Mouse (Mus musculus) brain, embryonic 14.5 days (tissue): Measurements from ENCODE around the gene Dnlz. TPM values are rescaled to one million over a fixed set of nuclear protein-coding genes. Genes with fewer than 3 reads are reported as not detected.
A peak's percentile ranks its signal among the peaks of the same experiment; 100 is the strongest.

Experiments used
- DNase-seq: peaks from one replicate; pipeline ENCODE4 v3.0.0-alpha.2; 2011; ENCODE audit warnings: low read depth
- CTCF ChIP-seq: fragments of 200-500 bp; IDR thresholded peaks from 2 replicates; pipeline ENCODE4 v1.5.1; 2012; ENCODE audit warnings: inconsistent platforms, mild to moderate bottlenecking, moderate library complexity, borderline replicate concordance; ENCODE audit not compliant: insufficient read depth, insufficient read length; ENCODE audit errors: extremely low read depth
- POLR2A ChIP-seq: fragments of 200-500 bp; IDR thresholded peaks from 2 replicates; pipeline ENCODE4 v1.6.1; 2012; ENCODE audit warnings: mild to moderate bottlenecking, inconsistent platforms, borderline replicate concordance; ENCODE audit not compliant: poor library complexity, insufficient read depth, insufficient read length, severe bottlenecking; ENCODE audit errors: extremely low read depth
- polyA plus RNA-seq: library from polyadenylated mRNA; depleted of rRNA; stranded (reverse); fragments of >200 nt; gene quantifications from 2 replicates; pipeline ENCODE4 v1.2.3, GENCODE M21; 2012

Dnlz gene
- polyA plus RNA-seq, 1 experiment: 31.0 TPM

DNA sequence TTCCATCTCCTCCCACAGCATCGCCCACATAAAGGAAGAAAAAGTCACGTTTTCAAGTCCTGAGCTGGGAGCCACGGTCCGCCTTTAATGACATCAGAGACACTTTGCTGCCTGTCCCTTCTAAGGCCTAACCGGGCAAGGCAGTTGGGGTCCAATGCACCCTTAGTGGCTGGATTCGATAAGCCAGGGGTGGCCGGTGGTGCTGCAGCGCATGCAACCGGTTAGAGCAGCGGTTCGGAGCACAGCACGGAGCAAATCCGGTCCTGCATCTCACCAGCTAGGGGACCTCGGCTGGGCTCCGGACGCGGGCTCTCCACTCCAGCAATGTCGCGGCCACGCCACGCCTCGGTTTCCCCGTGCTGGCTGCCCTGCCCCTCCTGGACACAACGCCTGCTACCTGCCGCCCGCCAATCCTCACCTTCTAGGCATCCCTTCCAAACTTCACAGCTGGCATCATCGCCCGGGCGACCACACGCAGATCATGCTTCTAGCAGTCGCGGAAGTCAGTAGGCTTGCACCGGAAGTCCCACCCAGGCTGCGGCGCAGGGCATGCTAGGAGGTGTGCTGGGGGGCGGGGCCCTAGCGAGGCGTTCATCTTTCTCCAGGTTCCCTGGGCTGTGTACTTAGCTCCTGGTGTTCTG, 28.3 kb upstream of the Dnlz start, which contains the start of gene Snapc4:
Gene Snapc4 (minus strand): TSS at position 523 of the 641 bp plus-strand sequence.
- TF ChIP-seq CTCF: no peak
- 0 out of 2 replicates have a peak, but pooled peaks have one; percentile 21 for TF ChIP-seq POLR2A

DNA sequence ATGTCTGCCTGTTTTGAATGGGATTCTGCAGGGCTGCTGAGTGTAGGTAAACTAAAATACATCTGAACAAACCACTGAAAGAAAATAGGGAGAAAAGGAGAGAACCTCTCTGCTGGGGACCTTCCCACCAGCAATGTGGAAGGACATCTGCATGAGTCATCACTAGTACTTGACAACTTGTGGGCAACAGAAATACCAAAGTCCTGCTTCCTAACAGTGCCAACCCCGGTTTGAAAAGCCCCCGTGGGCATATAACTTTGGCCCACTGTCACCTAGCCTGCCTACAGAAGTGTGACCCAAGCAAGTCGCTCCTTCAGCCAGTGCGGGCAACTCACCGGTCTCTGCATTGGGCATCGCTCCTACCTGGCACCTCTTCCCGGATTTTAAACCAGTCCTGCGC, 20.5 kb upstream of the Dnlz start:
- TF ChIP-seq CTCF (no peak), POLR2A (no peak)
- no peak for DNase-seq

More for the DNA sequence above, 28.3 kb upstream of the Dnlz start, which contains the start of gene Snapc4:
- DNase-seq: peak; percentile 94

DNA sequence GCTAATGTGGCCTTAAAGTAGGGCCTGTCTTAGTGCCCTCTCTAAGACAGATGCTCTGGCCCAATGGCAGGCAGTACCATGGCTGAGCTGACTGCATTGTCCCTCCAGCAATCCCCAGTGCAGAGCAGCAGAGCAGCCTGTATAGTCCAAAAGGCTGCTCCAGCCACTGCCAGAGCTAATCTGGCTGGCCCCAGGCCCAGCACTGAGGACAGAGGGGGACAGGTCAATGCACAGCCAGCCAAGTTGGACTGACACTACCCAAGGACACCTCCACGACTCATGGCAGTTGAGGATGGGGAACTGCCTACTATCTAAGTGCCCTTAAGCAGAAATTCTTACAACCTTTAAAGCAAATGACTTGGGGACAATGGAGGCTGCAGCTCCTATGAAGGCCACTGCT, 16.7 kb upstream of the Dnlz start:
- no peak for TF ChIP-seq POLR2A
- TF ChIP-seq CTCF: no peak
- no peak for DNase-seq

DNA sequence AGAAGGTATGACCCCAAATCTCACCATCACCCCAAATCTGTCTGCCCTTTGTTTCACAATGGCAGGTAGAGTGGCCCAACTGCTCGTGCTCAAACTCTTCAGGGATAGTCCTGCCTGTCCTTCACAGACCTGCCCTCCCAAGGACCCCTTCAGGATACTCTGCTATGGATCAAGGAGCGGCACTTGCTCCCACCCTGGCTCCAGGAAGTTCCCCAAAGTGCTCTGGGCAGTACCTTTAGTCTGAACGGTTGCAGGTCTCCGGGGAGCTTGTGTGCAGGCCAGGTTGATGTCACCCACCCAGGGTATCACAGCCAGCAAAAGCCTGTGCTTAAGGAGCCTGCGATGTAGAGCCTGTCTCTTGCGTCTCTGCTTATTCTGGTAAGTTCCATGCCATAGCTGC, 16.0 kb upstream of the Dnlz start:
- no peak for DNase-seq
- no peak for TF ChIP-seq CTCF
- TF ChIP-seq POLR2A: no peak

DNA sequence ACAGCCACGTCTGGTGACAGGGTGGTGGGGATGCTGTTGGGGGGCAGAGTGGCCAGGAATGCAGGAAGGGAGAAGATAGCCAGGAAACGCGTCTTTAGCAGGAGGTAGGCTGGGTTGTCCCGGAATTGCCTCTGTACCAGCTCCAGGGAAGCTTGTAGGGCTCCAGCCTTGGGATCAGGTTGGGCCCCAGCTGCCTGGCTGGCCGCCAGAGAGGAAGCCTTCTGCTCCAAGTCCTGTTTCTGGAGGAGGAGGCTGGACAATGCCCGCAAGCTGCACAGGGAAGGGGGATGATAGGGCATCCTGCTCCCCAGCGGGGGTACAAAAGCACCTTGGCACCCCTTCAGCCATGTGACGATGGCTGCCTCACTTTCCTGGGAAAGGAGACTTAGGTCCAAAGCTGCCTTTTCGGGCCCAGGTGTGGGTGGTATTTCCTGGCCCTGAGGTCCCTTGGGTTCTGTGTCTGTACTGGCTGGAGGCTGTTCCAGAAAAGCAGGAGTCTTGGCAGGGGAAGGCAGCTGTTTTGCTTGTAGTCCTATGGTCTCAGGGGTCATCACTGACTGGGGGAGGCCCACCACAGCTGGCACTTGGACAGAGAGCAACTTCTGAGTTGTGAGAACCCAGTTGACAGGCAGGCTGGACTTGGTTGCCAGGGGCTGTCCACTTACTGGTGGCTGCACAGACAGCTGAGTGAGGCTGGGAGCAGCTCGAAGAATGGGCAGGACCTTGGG, 13.0 kb upstream of the Dnlz start:
- TF ChIP-seq CTCF (no peak), POLR2A (no peak)
- DNase-seq: no peak

DNA sequence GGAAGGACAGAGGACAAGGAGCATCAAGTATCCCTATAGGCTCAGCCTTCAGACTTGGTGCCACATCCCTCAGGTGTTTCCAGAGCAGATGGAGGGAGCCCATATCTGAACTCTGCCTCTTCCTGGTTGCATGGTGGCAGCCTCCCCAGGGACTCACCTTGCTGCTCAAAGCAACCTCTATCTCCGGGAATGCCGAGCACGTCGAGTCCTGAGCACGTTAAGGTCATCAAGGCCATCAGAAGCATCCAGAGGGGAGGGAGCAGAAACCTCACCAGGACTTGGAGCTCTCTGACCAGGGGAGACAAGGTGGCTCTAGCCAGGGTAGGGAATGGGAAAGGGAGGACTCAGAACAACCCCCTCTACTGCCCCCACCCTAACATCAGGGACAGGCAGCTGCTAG, 11.6 kb upstream of the Dnlz start:
- TF ChIP-seq CTCF: no peak
- no peak for TF ChIP-seq POLR2A
- no peak for DNase-seq

DNA sequence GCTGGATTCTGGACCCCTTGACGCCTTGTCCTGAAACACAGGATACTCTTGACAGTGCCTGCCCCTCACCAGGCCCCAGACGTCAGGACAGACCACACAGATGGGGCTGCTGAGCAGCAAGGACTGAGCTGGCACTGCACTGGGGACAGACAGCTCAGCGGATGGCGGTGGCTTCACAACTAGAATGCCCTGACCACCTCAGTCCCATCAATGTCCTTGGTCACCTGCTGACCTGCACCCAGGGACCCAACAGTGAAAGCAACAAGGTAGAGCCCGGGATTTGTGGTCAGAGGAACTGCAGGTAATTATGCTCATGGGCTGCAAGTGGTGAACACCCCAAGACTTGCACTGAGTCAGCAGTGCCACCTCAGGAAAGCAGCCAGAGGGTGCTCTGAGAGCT, 11.1 kb upstream of the Dnlz start:
- no peak for DNase-seq
- TF ChIP-seq POLR2A (no peak), CTCF (no peak)

DNA sequence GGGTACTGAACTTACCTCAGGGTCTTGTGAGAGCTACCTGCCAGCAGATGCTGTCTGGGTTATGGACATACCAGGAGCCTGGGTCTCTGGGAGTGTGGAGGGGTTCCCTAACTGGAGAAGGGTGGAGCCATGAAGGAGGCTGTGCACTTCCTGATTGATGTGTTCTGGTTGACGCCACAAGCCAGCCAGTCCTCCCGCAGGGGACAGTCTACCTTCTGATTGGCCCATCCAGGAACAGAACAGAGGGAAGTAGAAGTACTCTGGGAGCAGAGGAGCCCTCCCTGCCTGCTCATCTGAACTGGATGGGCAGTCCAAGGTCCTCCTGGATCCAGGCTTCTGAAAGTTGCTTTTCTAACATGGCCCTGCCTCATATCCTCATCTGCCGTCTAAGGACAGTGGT, 8.9 kb upstream of the Dnlz start, which contains the start of gene Card9:
Gene Card9 (minus strand): TSS at position 147 of the 400 bp plus-strand sequence.
- TF ChIP-seq CTCF (no peak), POLR2A (no peak)
- no peak for DNase-seq

DNA sequence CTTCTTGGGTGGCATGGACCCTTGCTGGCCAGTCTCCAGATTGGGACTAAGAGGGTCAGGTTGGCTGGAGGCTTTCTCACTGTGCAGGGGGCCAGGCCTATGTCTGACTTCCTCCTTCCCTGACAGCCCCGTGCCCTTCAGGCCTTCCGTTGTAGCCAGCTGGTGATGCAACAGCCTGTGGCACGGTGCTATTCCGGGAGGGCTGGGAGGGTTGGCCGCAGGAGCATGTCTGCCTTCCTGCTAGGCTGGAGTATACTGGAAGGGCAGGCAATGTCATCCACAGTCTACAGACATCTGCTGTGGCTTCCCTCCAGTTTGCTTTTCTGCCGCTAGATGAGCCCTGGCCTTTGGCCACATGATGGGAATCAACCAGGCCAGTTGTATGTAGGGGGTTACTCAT, 8.1 kb upstream of the Dnlz start:
- TF ChIP-seq CTCF: no peak
- TF ChIP-seq POLR2A: no peak
- no peak for DNase-seq

DNA sequence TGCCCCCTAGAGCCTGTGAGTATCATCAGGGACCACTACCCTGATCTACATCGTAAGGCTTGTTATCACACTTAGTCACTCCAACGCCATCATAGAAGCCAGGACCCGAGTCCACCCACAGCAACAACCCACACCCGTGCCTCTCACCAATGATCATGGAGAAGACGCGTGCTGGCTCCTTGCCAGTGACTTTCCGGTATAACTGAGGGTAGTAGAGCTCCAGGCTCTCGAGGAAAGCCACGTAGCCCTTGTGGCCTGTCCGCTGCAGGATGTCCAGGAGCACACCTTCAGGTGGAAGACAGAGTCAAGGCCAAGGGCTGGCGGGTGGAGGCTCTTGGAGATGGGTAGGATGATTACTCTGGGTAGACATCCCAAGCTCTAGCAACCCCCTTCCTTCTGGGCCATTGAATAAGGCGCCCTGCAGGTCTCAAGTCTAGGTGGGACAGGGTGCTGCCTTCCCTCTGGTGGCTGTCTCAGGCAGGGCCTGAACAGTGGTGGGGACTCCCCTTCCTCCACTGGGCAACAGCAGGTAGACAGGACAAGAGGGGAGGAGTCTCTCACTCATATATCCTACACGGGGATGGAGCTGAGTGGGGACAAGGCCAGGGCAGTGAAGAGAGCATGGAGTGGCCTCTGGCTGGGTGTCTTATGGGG, 6.9 kb upstream of the Dnlz start:
- TF ChIP-seq CTCF: no peak
- no peak for TF ChIP-seq POLR2A
- DNase-seq: no peak

DNA sequence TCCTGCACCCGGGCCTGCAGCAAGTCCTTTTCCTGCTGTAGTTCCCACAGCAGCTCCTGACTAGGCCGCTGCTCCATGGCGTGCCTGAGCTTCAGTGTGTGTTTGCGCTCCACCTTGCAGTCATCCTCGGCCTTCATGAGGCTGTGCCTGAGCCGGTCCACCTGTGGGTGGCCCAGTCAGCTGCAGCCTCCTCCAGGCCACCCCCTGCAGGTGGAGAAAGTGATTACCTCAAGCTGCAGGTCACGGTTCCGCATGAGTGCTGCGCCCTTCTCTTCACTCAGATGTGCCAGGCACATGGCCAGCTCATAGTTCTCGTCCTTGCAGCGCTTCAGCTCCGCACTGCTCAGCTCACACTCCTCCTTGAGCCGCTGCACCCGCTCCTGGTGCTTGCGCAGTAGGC, 5.6 kb upstream of the Dnlz start:
- TF ChIP-seq CTCF (no peak), POLR2A (no peak)
- DNase-seq: no peak

DNA sequence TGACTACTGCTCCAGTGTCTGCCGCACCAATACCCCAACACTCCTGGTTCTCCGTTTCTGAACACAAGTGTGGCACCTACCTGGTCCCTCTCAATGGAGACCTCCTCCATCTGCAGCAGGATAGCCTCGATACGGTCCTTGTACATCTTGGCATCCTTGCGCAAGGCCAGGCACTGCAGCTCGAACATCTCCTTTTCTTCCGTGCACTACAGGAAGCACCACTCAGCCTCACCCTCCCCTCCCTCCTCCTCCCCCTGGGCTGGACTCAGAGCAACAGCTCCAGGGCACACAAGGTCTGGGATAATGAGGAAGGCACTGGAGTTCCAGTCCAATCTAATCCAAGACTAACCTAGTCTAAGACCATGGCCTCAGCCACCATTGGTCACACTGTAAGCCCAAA, 4.8 kb upstream of the Dnlz start:
- TF ChIP-seq CTCF (no peak), POLR2A (no peak)
- DNase-seq: no peak

DNA sequence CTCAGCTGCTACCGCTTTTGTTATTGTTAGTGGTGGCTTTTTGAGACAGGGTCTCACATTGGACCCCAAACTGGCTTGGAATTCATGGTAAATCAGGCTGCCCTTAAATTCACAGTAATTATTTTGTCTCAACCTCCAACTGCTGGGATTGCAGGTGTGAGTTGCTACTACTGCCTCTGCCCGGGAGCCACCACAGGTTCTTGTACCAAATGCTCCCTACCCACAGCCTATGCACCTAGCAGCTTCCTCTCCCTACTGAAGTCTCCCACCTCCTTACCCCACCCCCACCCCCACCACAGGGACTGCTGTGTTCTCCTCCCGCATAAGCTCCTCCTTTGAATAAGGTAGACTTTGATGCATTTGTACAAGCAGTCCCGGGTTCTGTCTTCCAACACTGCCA, 4.3 kb upstream of the Dnlz start:
- DNase-seq: no peak
- no peak for TF ChIP-seq CTCF
- no peak for TF ChIP-seq POLR2A
